Mouse (Mus musculus) heart, adult 2 months (tissue): ENCODE results near the gene Cpn1.

Experiments used
- CTCF ChIP-seq: fragments of 200-600 bp; IDR thresholded peaks from 2 replicates; pipeline ENCODE4 v1.8.1; 2022; ENCODE audit warnings: antibody characterized with exemption, mild to moderate bottlenecking, moderate library complexity
- EP300 ChIP-seq: fragments of 200-500 bp; IDR thresholded peaks from 2 replicates; pipeline ENCODE4 v1.6.1; 2011; ENCODE audit warnings: low read depth, low read length, control low read depth; ENCODE audit not compliant: insufficient read depth
- POLR2A ChIP-seq: fragments of 200-500 bp; IDR thresholded peaks from 2 replicates; pipeline ENCODE4 v1.6.1; 2011; ENCODE audit warnings: mild to moderate bottlenecking, low read depth, low read length, control low read depth; ENCODE audit not compliant: insufficient read depth

DNA sequence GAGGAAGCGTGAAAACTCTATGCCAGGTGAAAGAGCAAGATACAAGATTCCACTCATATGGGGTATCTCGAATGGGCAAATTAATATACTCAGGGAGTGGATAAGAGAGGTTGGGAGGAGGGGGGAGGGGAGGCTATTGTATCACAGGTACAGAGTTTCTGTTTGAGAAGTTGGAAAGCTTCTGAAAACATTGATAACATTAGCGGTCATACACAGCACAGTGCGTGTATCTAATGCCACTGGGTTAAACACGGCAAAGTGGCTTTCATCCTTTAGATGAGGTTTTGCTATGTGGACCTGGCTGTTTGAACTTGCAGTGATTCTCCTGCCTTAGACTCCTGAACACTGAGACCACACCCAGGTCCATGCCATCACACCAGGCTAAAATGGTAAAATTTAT is 43.7 kb upstream of the Cpn1 start:
- TF ChIP-seq CTCF (no peak), EP300 (no peak), POLR2A (no peak)
